Mouse (Mus musculus): ENCODE data around the gene Tmcc1.

DNA sequence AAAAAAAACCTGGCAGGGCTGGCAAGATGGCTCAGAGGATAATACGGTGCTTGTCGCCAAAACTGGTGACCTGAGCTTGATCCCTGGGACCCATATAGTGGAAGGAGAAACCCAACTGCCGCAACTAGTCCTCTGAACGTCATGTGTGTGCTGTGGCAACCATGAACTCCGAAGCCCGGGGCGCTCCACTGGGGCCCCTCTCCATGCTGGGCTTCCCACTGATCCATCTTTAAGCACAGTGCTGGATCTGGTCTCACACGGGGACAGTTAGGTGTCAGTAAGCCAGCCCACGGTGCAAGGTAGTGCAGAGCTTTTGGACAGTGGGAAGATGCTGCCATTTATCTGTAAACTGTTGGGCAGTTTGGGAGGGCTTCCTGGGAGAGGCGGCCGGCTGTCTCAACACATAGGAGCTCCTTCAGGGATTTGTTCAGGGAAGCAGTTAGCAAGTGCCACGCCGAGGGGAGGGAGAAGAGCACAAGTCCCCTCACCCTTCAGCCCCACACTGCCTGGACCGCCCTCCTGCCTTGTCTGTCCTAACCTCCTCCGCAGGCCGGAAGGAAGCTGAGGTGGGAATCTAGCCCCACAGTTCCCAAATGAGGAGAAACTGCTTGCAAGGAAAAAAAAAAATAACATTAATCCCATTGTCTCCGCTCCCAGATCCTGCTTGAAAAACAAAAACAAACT, 187.9 kb downstream of the Tmcc1 start:
- TF ChIP-seq GATA1 (IDR thresholded peaks at IDR 0.05; ENCODE audit: borderline replicate concordance, low read length) (no peak), FLI1 (IDR thresholded peaks at IDR 0.05; ENCODE audit: low read length) (no peak)
